In genomic region chrX:48207761-48208487, GRCm38 (mm10) we compare ENCODE assay signal across 8 mouse cellular contexts. TPM values are rescaled to one million over a fixed set of nuclear protein-coding genes. Genes with fewer than 3 reads are reported as not detected.
A peak's percentile ranks its signal among the peaks of the same experiment; 100 is the strongest.
DNase-seq lines count a peak whose midpoint lies in the region; ATAC-seq and TF ChIP-seq lines count a peak whose summit lies in the region.

No protein-coding gene starts in this region.

- no peak for TF ChIP-seq POLR2A in testis, adult 2 months (IDR thresholded peaks at IDR 0.05; ENCODE audit: control insufficient read depth, low read depth, low read length)
- TF ChIP-seq POLR2A in brain, embryonic 14.5 days (IDR thresholded peaks at IDR 0.05; ENCODE audit: borderline replicate concordance, extremely low read depth, insufficient read depth, insufficient read length, poor library complexity, severe bottlenecking), result no peak
- no peak for TF ChIP-seq POLR2A in limb, embryonic 14.5 days (IDR thresholded peaks at IDR 0.05; ENCODE audit: borderline replicate concordance, extremely low read depth, insufficient read depth, insufficient read length)

- H3K36me3 ChIP-seq in testis, adult 2 months (ENCODE audit: control insufficient read depth, insufficient read depth, low read length), result no peaks in the 10 kb centered on the region
- H3K36me3 ChIP-seq in forebrain, embryonic 12.5 days (replicated peaks), result no peaks in the 10 kb centered on the region
- no peaks in the 10 kb centered on the region for H3K36me3 ChIP-seq in hindbrain, embryonic 15.5 days
- H3K36me3 ChIP-seq in limb, embryonic 14.5 days (ENCODE audit: control insufficient read depth, insufficient read depth, low read length), result no peaks in the 10 kb centered on the region
- no peaks in the 10 kb centered on the region for H3K36me3 ChIP-seq in midbrain, embryonic 15.5 days (replicated peaks)

- H3K9me3 ChIP-seq in forebrain, embryonic 12.5 days, result no peaks in the 10 kb centered on the region
- no peaks in the 10 kb centered on the region for H3K9me3 ChIP-seq in hindbrain, embryonic 15.5 days
- H3K9me3 ChIP-seq in limb, embryonic 14.5 days (ENCODE audit: control insufficient read depth, low read length), result no peaks in the 10 kb centered on the region
- no peaks in the 10 kb centered on the region for H3K9me3 ChIP-seq in midbrain, embryonic 15.5 days

- H3K27ac ChIP-seq in testis, adult 2 months (ENCODE audit: control insufficient read depth, insufficient read depth, low read depth, low read length), result peak overlapping the region; percentile 7; the same call in 1 of the 2 replicates
- H3K27ac ChIP-seq in forebrain, embryonic 12.5 days, result peak overlapping the region; percentile 36; the same call in 1 of the 2 replicates
- H3K27ac ChIP-seq in hindbrain, embryonic 15.5 days (replicated peaks), result peak overlapping the region; percentile 79
- H3K27ac ChIP-seq in limb, embryonic 14.5 days (replicated peaks; ENCODE audit: low read depth, low read length), result peak overlapping the region; percentile 71
- peak overlapping the region; percentile 80 for H3K27ac ChIP-seq in midbrain, embryonic 15.5 days

- peak overlapping the region; percentile 86 for H3K4me3 ChIP-seq in testis, adult 2 months (ENCODE audit: control insufficient read depth, low read depth, low read length)
- H3K4me3 ChIP-seq in forebrain, embryonic 12.5 days (replicated peaks), result peak overlapping the region; percentile 63
- peak overlapping the region; percentile 71 for H3K4me3 ChIP-seq in hindbrain, embryonic 15.5 days
- H3K4me3 ChIP-seq in limb, embryonic 14.5 days (replicated peaks; ENCODE audit: low read length), result peak overlapping the region; percentile 62
- H3K4me3 ChIP-seq in midbrain, embryonic 15.5 days, result peak overlapping the region; percentile 66

- 0 out of 2 replicates have a peak, but pooled peaks cover 2% of the 10 kb centered on the region for H3K4me1 ChIP-seq in testis, adult 2 months (ENCODE audit: control insufficient read depth, insufficient read depth, low read length)
- peaks cover 11% of the 10 kb centered on the region for H3K4me1 ChIP-seq in forebrain, embryonic 12.5 days
- peaks cover 30% of the 10 kb centered on the region for H3K4me1 ChIP-seq in hindbrain, embryonic 15.5 days (replicated peaks)
- no peaks in the 10 kb centered on the region for H3K4me1 ChIP-seq in limb, embryonic 14.5 days (ENCODE audit: control insufficient read depth, insufficient read depth, low read length)
- H3K4me1 ChIP-seq in midbrain, embryonic 15.5 days, result peaks cover 22% of the 10 kb centered on the region

- no peaks in the 10 kb centered on the region for H3K27me3 ChIP-seq in testis, adult 2 months (ENCODE audit: control insufficient read depth, insufficient read depth, low read length)
- no peaks in the 10 kb centered on the region for H3K27me3 ChIP-seq in forebrain, embryonic 12.5 days
- H3K27me3 ChIP-seq in hindbrain, embryonic 15.5 days, result no peaks in the 10 kb centered on the region
- H3K27me3 ChIP-seq in limb, embryonic 14.5 days (ENCODE audit: control insufficient read depth, insufficient read depth, low read length), result no peaks in the 10 kb centered on the region
- H3K27me3 ChIP-seq in midbrain, embryonic 15.5 days (replicated peaks), result no peaks in the 10 kb centered on the region

- H3K4me2 ChIP-seq in forebrain, embryonic 12.5 days, result peak overlapping the region; percentile 60
- peak overlapping the region; percentile 56 for H3K4me2 ChIP-seq in hindbrain, embryonic 15.5 days
- peak overlapping the region; percentile 54 for H3K4me2 ChIP-seq in limb, embryonic 14.5 days (replicated peaks; ENCODE audit: low read depth, low read length, severe bottlenecking)
- H3K4me2 ChIP-seq in midbrain, embryonic 15.5 days, result peak overlapping the region; percentile 62

- peak overlapping the region; percentile 65 for H3K9ac ChIP-seq in forebrain, embryonic 12.5 days
- peak overlapping the region; percentile 60 for H3K9ac ChIP-seq in hindbrain, embryonic 15.5 days
- H3K9ac ChIP-seq in limb, embryonic 14.5 days (ENCODE audit: low read depth, low read length, severe bottlenecking), result peak overlapping the region; percentile 66
- peak overlapping the region; percentile 68 for H3K9ac ChIP-seq in midbrain, embryonic 15.5 days

- no peak for DNase-seq in testis, postnatal 14 days (ENCODE audit: low spot score)
- peak; percentile 62 for DNase-seq in brain, embryonic 14.5 days (ENCODE audit: low read depth)
- peak; percentile 5 for DNase-seq in limb, embryonic 14.5 days (ENCODE audit: low spot score)
- DNase-seq in urinary bladder, postnatal 25 days (ENCODE audit: low spot score), result peak; percentile 13

- ATAC-seq in forebrain, embryonic 12.5 days (ENCODE audit: low FRiP score), result peak; percentile 85
- ATAC-seq in hindbrain, embryonic 15.5 days (ENCODE audit: low FRiP score, low read depth), result peak; percentile 87
- ATAC-seq in limb, embryonic 14.5 days (ENCODE audit: low FRiP score, low read depth), result peak; percentile 83
- peak; percentile 86 for ATAC-seq in midbrain, embryonic 15.5 days (replicated peaks)

- TF ChIP-seq CTCF in testis, adult 2 months (IDR thresholded peaks at IDR 0.05; ENCODE audit: control insufficient read depth, insufficient read depth, insufficient replicate concordance, low read depth, low read length), result no peak
- no peak for TF ChIP-seq CTCF in brain, embryonic 14.5 days (IDR thresholded peaks at IDR 0.05; ENCODE audit: borderline replicate concordance, extremely low read depth, insufficient read depth, insufficient read length)

- 19% methylated on average over 34 of the region's 36 CpGs for WGBS in forebrain, embryonic 12.5 days
- 10% methylated on average over 30 of the region's 36 CpGs for WGBS in hindbrain, embryonic 15.5 days
- 15% methylated on average over 22 of the region's 36 CpGs for WGBS in limb, embryonic 14.5 days
- 20% methylated on average over 35 of the region's 36 CpGs for WGBS in midbrain, embryonic 15.5 days

RNA-seq across cellular contexts. Expression of gene Zdhhc9, which starts 0.8 kb away (rescaled TPM):
- polyA plus RNA-seq in testis, adult 2 months (2012; rRNA removed), result 8.5 and 12.9 TPM in 2 replicates
- 53.6 and 65.2 TPM in 2 replicates for polyA plus RNA-seq in brain, embryonic 14.5 days (2012; rRNA removed)
- polyA plus RNA-seq in forebrain, embryonic 12.5 days (2016; fragmentation: Nextera tagmentation; extraction: Ambion mirVana), result 6.6 and 6.9 TPM in 2 replicates
- polyA plus RNA-seq in hindbrain, embryonic 15.5 days (2015; fragmentation: Nextera tagmentation; extraction: Ambion mirVana), result 9.4 and 10.1 TPM in 2 replicates
- polyA plus RNA-seq in limb, embryonic 14.5 days (2012; rRNA removed), result 44.0 and 49.2 TPM in 2 replicates
- 5.7 and 6.0 TPM in 2 replicates for polyA plus RNA-seq in limb, embryonic 14.5 days (2014; fragmentation: Nextera tagmentation; extraction: Ambion mirVana)
- 10.4 and 11.3 TPM in 2 replicates for polyA plus RNA-seq in midbrain, embryonic 15.5 days (2015; fragmentation: Nextera tagmentation; extraction: Ambion mirVana)

RNA-seq across cellular contexts. Expression of gene Utp14a, which starts 48.7 kb away (rescaled TPM):
- polyA plus RNA-seq in testis, adult 2 months (2012; rRNA removed), result 2.1 and 2.3 TPM in 2 replicates
- polyA plus RNA-seq in brain, embryonic 14.5 days (2012; rRNA removed), result 14.7 and 16.4 TPM in 2 replicates
- polyA plus RNA-seq in forebrain, embryonic 12.5 days (2016; fragmentation: Nextera tagmentation; extraction: Ambion mirVana), result 24.6 and 25.1 TPM in 2 replicates
- 13.5 and 14.2 TPM in 2 replicates for polyA plus RNA-seq in hindbrain, embryonic 15.5 days (2015; fragmentation: Nextera tagmentation; extraction: Ambion mirVana)
- 13.6 and 20.9 TPM in 2 replicates for polyA plus RNA-seq in limb, embryonic 14.5 days (2012; rRNA removed)
- polyA plus RNA-seq in limb, embryonic 14.5 days (2014; fragmentation: Nextera tagmentation; extraction: Ambion mirVana), result 19.0 and 21.0 TPM in 2 replicates
- polyA plus RNA-seq in midbrain, embryonic 15.5 days (2015; fragmentation: Nextera tagmentation; extraction: Ambion mirVana), result 13.3 and 16.0 TPM in 2 replicates

Comparison
In these comparisons a context has a peak if more than half of its experiments do, and no peak if none do; other contexts are left out.
1. H3K27ac ChIP-seq: peak in every context shown above with its lines; median percentile 80 in midbrain, embryonic 15.5 days; 79 in hindbrain, embryonic 15.5 days; 71 in limb, embryonic 14.5 days; 36 in forebrain, embryonic 12.5 days; 7 in testis, adult 2 months.